Mouse (Mus musculus): ENCODE results near the gene Catsperg1. TPM values are rescaled to one million over a fixed set of nuclear protein-coding genes. Genes with fewer than 3 reads are reported as not detected.

The Catsperg1 gene
- polyA plus RNA-seq, 1 experiment from 2014 or later: 0.21 TPM

GRCm38 (mm10) chr7:29178106-29178505 lies 35.7 kb downstream of the Catsperg1 start:
- Histone ChIP-seq H3K4me3 (ENCODE audit: low read depth, low read length) (no peak overlapping the region), H3K4me2 (replicated peaks; ENCODE audit: low read depth) (no peak overlapping the region), H3K4me1 (replicated peaks; ENCODE audit: control insufficient read depth, insufficient read depth, low read length) (peaks cover 5% of the 10 kb centered on the region; the same call in 1 of the 2 replicates), H3K36me3 (ENCODE audit: control insufficient read depth, insufficient read depth) (peaks cover 42% of the 10 kb centered on the region), H3K9me3 (ENCODE audit: control insufficient read depth) (no peaks in the 10 kb centered on the region), H3K27ac (ENCODE audit: low read depth, low read length) (no peak overlapping the region), H3K27me3 (replicated peaks; ENCODE audit: control insufficient read depth, insufficient read depth, low read length) (no peaks in the 10 kb centered on the region), H3K9ac (ENCODE audit: low read depth, low read length) (no peak overlapping the region)
- peak; percentile 41 for TF ChIP-seq CTCF (IDR thresholded peaks at IDR 0.05; ENCODE audit: low read depth)
- WGBS: 88% methylated on average over 4 of the region's 4 CpGs
- ATAC-seq: no peak

DNA sequence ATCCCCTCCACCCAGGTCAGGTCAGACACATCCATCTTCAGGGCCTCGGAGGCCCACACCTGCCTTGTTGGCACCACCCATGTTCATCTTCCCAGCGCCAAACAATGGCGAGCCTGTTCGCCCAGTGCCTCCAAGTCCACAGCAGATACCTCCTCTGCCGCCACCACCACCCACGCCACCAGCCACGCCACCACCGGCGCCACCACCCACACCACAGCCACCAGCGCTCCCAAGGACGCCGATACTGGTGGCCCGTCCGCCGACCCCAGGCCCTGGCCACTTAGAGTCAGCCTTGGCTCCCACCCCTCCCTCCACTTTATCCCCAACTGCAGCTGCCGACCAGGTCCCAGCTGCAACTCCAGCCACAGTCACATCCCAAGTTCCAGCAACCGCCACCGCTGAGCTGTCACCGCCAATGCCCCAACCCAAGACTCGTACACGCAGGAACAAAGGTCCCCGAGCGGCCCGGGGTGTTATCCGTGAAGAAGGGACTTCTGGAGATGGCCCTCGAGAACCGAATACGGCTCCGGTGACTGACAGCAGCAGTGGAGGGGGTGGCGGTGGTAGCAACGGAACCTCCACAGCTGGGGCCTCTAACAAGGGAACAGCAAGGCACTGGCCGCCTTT lies 41.3 kb downstream of the Catsperg1 start:
- Histone ChIP-seq H3K4me3 (ENCODE audit: low read depth, low read length) (no peak overlapping the region), H3K4me1 (replicated peaks; ENCODE audit: control insufficient read depth, insufficient read depth, low read length) (0 out of 2 replicates have a peak, but pooled peaks cover 4% of the 10 kb centered on the region), H3K36me3 (ENCODE audit: control insufficient read depth, insufficient read depth) (peaks cover 48% of the 10 kb centered on the region), H3K9me3 (ENCODE audit: control insufficient read depth) (no peaks in the 10 kb centered on the region), H3K27ac (ENCODE audit: low read depth, low read length) (no peak overlapping the region), H3K27me3 (replicated peaks; ENCODE audit: control insufficient read depth, insufficient read depth, low read length) (peaks cover 27% of the 10 kb centered on the region), H3K9ac (ENCODE audit: low read depth, low read length) (no peak overlapping the region), H3K4me2 (replicated peaks; ENCODE audit: low read depth) (no peak overlapping the region)
- no peak for ATAC-seq
- no peak for TF ChIP-seq CTCF (IDR thresholded peaks at IDR 0.05; ENCODE audit: low read depth)
- 64% methylated on average over 32 of the region's 32 CpGs for WGBS

GRCm38 (mm10) chr7:29171562-29172097 lies 42.2 kb downstream of the Catsperg1 start:
- Histone ChIP-seq H3K4me3 (ENCODE audit: low read depth, low read length) (peak overlapping the region; percentile 53), H3K36me3 (ENCODE audit: control insufficient read depth, insufficient read depth) (peaks cover 41% of the 10 kb centered on the region), H3K27ac (ENCODE audit: low read depth, low read length) (no peak overlapping the region), H3K9ac (ENCODE audit: low read depth, low read length) (peak overlapping the region; percentile 4), H3K4me1 (replicated peaks; ENCODE audit: control insufficient read depth, insufficient read depth, low read length) (0 out of 2 replicates have a peak, but pooled peaks cover 4% of the 10 kb centered on the region), H3K4me2 (replicated peaks; ENCODE audit: low read depth) (peak overlapping the region; percentile 71), H3K9me3 (ENCODE audit: control insufficient read depth) (no peaks in the 10 kb centered on the region), H3K27me3 (replicated peaks; ENCODE audit: control insufficient read depth, insufficient read depth, low read length) (peaks cover 27% of the 10 kb centered on the region)
- no peak for TF ChIP-seq CTCF (IDR thresholded peaks at IDR 0.05; ENCODE audit: low read depth)
- 8% methylated on average over 34 of the region's 34 CpGs for WGBS
- no peak for ATAC-seq

GRCm38 (mm10) chr7:29170755-29171561 lies 42.9 kb downstream of the Catsperg1 start:
- peak overlapping the region; percentile 71 for H3K4me2 ChIP-seq (replicated peaks; ENCODE audit: low read depth)
- ATAC-seq: 0 out of 2 replicates have a peak, but pooled peaks have one; percentile 32
- peaks cover 35% of the 10 kb centered on the region for H3K36me3 ChIP-seq (ENCODE audit: control insufficient read depth, insufficient read depth)
- H3K4me1 ChIP-seq (replicated peaks; ENCODE audit: control insufficient read depth, insufficient read depth, low read length): 0 out of 2 replicates have a peak, but pooled peaks cover 4% of the 10 kb centered on the region
- 1% methylated on average over 42 of the region's 43 CpGs for WGBS
- peak overlapping the region; percentile 41 for H3K9ac ChIP-seq (ENCODE audit: low read depth, low read length)
- TF ChIP-seq CTCF (IDR thresholded peaks at IDR 0.05; ENCODE audit: low read depth): no peak
- peak overlapping the region; percentile 53 for H3K4me3 ChIP-seq (ENCODE audit: low read depth, low read length)
- no peak overlapping the region for H3K27ac ChIP-seq (ENCODE audit: low read depth, low read length)
- H3K27me3 ChIP-seq (replicated peaks; ENCODE audit: control insufficient read depth, insufficient read depth, low read length): peaks cover 27% of the 10 kb centered on the region
- H3K9me3 ChIP-seq (ENCODE audit: control insufficient read depth): no peaks in the 10 kb centered on the region

DNA sequence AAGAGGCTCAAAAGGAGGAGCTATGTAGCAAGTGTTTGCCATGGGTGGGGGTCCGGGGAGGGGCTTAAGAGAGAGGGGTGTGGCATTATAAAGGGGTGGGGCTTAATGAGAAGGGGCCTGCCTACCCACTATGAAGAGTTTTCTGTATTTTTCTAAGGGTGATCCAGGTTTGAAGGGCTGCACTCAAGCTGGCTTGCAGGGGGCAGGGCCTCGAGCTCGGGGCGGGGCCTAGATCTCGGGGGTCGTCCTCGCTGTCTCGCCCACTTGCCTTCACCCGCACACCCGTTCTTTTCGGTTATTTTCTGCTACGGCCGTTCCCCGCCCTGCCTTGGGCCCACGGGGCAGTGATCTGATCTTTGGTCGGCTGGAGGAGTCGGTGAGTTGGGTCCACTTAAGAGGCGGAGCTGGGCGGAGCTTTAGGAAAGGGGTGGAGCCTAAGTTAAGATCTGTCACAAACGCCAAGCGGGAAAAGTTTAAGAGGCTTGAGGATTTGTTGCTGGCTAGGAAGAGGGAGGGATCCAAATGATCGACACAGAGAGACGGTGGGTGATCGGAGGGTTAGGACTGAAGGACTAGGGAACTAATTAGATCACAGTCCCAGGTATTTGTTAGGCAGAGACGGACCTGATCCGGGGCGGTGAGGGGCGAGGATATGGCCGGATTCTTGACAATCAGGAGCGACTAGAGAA lies 43.6 kb downstream of the Catsperg1 start, which contains the start of the genes Ggn and Spred3:
Ggn (plus strand) TSS at position 145 of the 689 bp plus-strand sequence.
Spred3 (minus strand) TSS at position 346 of the 689 bp plus-strand sequence.
- no peak within 1 kb of the TSS for H3K27ac ChIP-seq (ENCODE audit: low read depth, low read length)
- under 1% methylated on average over 30 of the region's 30 CpGs for WGBS
- H3K4me1 ChIP-seq (replicated peaks; ENCODE audit: control insufficient read depth, insufficient read depth, low read length): 0 out of 2 replicates have a peak, but pooled peaks cover 4% of the 10 kb centered on the region
- H3K4me2 ChIP-seq (replicated peaks; ENCODE audit: low read depth): peak within 1 kb of the TSS; percentile 71
- peaks cover 27% of the 10 kb centered on the region for H3K36me3 ChIP-seq (ENCODE audit: control insufficient read depth, insufficient read depth)
- H3K27me3 ChIP-seq (replicated peaks; ENCODE audit: control insufficient read depth, insufficient read depth, low read length): peaks cover 27% of the 10 kb centered on the region
- H3K9ac ChIP-seq (ENCODE audit: low read depth, low read length): peak within 1 kb of the TSS; percentile 41
- ATAC-seq: peak; percentile 64
- 0 out of 2 replicates have a peak, but pooled peaks have one; percentile 13 for TF ChIP-seq CTCF (IDR thresholded peaks at IDR 0.05; ENCODE audit: low read depth)
- H3K9me3 ChIP-seq (ENCODE audit: control insufficient read depth): no peaks in the 10 kb centered on the region
- peak within 1 kb of the TSS; percentile 53 for H3K4me3 ChIP-seq (ENCODE audit: low read depth, low read length)

Data from intestine, postnatal 0 days (tissue).